Mouse (Mus musculus) layer of hippocampus, postnatal 14 days (tissue): ENCODE results near the gene Gm6588. TPM values are rescaled to one million over a fixed set of nuclear protein-coding genes. Genes with fewer than 3 reads are reported as not detected.
"Not testable (repeated sequence)": the region's sequence is repeated elsewhere in the genome, so short reads cannot be mapped to it uniquely, and the experiment has no call there.

Source experiments
- DNase-seq, 2 experiments: peaks; one replicate each; pipeline ENCODE4 v3.0.0; 2021 to 2022; ENCODE audit warnings: low spot score in 2 of 2, mixed read lengths in 1 of 2
- long read RNA-seq, 2 experiments: library from polyadenylated mRNA; stranded (forward); transcript quantifications; one replicate each; pipeline ENCODE4 v2.0.0; 2021
- total RNA-seq, 2 experiments: library from RNA; stranded (reverse); gene quantifications; 2 replicates each; pipeline ENCODE4 v1.2.3; 2021

Gm6588 gene
- total RNA-seq = not detected
- long read RNA-seq, experiment 1, partial matches to known transcripts = 0 of 1 reads
- long read RNA-seq, experiment 1, other reads (novel, unspliced or antisense) = 1 of 1 reads
- long read RNA-seq, experiment 2 = 0 reads

DNA sequence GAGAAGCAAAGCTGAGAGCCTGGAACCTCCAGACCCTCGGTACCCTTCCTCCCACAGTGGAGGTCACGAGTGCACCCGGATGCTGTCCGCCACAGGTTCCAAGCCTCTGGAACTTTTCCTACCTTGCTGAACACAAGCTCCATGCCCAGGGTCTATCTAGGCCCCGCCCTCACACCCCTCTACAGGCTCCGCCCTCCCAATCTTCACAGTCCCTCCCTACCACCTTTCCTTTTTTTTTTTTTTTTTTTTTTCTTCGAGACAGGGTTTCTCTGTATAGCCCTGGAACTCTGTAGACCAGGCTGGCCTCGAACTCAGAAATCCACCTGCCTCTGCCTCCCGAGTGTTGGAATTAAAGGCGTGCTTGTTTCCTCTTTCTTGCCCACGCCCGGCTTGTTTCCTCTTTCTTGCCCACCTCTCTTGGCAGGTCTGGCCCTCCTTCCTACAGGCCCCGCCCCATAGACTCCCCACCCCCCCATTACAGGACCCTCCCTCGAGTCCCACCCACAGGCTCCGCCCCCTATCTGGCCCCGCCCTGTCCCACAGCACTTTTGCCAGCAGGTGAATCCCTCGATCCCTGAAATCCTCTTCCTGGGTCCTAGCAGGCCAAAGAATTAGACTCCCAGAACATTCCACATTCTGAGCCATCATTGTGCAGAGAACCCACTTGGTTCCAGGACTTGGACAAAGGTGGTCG lies at the start of gene Gm6588:
Gm6588 (plus strand) TSS at position 680 of the 694 bp plus-strand sequence.
- DNase-seq = no peak

DNA sequence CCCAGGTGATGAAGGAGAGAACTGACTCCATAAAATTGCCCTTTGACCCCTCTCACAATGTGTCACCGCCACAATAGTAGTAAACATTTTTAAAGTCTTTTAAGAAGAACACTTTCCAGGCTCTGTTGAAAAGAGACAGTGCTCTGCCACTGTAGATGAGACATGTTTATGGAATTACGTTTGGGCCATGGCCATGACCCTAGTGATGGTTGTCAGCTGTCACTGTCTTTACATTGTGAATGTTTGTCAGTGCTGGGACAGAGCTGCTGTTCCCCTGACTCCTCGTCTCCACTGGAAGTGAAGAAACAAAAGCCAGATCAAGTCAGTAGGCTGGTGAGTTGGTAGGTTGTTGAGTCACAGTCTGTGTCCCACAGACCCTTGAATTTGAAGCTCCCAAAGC lies 46.8 kb upstream of the Gm6588 start:
- DNase-seq = no peak

DNA sequence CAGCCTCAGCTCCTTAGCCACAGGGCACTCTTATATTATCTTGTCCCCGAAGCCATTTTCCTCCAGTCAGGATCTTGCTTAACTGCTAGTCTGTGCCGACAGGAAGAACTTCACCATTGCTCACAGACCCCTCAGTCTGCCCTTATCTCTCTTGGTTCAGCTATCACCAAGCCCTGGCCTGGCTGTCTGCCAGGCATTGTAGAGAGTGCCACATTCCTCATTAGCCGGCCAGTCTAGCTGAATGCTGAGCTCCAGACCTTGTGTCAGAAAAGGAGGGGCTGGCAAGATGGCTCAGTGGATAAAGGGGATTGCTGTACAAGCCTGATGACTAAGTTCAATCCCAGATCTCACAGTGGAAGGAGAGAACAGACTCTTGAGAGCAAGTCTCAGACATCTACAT lies 43.2 kb upstream of the Gm6588 start:
- DNase-seq = no peak

- DNase-seq = no peak
Observed at GRCm38 (mm10) chr5:112409274-112409673, 40.0 kb upstream of the Gm6588 start.

DNA sequence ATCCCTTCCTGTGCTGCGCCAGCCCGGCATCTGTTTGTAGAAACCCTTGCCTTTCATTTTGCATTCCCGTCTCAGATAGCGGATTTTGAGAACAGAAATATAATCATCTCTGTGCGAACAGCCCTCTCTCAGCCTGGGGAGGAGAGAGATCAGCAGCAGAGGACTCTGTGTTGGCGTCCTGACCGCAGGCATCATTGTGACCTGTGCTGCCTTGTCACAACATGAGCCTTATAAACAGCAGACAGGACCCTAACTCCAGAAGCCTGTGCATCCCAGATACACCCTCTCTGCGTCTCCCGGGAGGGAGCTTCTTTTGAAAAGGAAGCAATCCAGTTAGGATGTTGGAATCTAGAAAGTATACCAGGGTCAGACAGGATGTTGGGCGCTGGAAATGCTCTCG lies 38.2 kb upstream of the Gm6588 start:
- DNase-seq = no peak

DNA sequence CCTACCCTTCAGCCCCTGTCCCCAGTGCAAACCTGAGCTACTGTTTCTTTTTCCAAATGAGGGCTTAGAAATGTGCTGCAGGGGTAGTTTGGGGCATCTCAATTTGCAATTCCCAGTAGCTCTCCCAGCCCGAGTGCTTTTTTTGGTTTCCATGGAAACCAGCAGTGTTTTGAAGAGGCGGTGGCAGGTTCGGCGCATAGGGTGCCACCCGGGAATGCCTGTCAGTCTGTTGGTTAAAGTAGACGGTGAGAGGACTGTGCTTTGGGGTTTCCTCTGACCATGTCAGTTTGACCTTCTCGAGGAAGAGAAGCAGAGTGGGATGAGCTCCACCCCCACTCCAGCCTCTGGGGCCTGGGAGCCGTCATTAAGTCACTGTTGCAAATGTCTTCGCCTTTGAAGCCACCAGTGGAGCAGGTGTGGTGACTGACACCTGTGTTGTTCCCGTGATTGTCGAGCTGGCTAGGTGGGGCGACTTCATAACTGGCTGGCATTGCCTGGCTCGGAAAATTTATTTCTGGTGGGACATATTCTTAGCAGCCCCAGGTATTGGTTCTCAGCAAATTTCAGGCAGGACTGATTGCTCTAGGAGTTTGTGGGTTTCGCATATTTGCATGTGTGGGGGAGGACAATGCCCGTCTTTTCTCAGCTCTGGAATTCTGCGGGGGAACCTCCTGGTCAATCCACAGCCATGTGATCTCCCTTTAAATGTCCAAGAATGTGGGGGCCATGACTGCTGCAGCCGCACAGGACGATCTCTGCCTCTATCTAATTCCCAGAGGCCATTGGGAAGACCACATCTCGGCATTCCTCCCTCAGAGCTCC lies 37.5 kb upstream of the Gm6588 start:
- DNase-seq = peak in 1 of 2 experiments; percentile 79

- DNase-seq = not testable (repeated sequence)
Observed at GRCm38 (mm10) chr5:112412781-112413180, 36.4 kb upstream of the Gm6588 start.

DNA sequence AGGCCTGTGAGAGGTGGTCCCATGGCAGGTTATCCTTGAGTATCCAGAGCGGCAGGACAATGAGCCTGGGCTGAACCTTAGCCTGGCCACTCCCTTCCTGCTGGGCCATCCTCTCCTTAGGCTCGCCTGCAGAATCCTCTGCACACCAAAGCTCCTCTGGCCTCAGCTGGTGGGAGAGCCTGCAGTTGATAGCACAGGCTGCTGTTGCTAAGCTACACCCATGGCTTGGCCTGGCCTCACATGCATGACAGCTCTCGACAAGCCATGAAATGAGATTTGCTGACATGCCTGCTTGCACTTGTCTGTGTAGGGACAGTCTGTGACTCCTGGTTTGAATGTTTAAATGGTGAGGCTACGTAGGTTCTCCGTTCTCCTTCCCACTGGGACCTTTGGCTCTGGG lies 32.6 kb upstream of the Gm6588 start:
- DNase-seq = no peak

GRCm38 (mm10) chr5:112418023-112418422 lies 31.2 kb upstream of the Gm6588 start:
- no peak for DNase-seq

DNA sequence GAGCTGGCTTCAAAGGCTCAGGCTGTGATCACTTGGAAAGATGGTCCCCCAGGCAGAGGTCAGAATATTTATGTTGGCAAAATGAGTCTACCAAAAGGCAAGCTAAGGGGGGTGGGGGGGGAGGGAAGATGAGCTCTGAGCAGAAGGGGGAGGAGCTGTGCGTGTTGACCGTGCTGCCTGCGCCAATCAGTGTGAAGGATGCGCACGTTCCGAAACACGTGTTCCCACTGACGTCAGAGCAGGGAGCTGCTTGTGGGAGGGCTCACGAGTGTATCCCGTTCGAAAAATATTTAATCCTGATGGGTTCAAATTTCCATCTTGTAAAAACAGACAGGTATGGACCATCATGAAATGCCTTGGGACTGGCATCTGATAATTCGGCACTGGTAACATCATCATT lies 29.7 kb upstream of the Gm6588 start:
- DNase-seq = no peak

GRCm38 (mm10) chr5:112426635-112427034 lies 22.6 kb upstream of the Gm6588 start:
- no peak for DNase-seq

GRCm38 (mm10) chr5:112427283-112427682 lies 21.9 kb upstream of the Gm6588 start:
- DNase-seq = peak; percentile 63 to 83

DNA sequence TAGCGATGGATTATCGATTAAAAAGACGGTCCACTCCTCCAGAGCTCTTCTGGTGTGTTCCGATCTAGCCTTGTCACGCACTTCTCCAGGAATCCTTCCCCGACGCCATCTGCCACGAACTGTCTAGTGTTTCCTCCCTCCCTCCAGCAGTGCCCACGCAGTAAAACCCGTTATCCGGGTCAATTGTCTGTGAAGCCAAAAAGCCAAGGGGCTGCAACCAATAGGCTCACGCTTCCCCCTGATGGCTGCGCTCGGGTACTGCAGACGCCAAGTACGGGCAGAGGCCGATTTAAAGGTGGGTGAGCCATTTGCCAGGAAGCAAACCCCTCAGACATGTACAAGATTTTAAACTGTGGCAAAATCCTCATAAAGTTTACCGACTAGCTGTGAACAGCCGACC lies 20.3 kb upstream of the Gm6588 start:
- peak; percentile 73 to 75 for DNase-seq

- no peak for DNase-seq
Observed at GRCm38 (mm10) chr5:112431120-112431775, 18.0 kb upstream of the Gm6588 start.

GRCm38 (mm10) chr5:112432033-112432432 lies 17.2 kb upstream of the Gm6588 start:
- peak in 1 of 2 experiments; percentile 54 for DNase-seq

- peak; percentile 86 to 91 for DNase-seq
Observed at GRCm38 (mm10) chr5:112433004-112433403, 16.2 kb upstream of the Gm6588 start.

DNA sequence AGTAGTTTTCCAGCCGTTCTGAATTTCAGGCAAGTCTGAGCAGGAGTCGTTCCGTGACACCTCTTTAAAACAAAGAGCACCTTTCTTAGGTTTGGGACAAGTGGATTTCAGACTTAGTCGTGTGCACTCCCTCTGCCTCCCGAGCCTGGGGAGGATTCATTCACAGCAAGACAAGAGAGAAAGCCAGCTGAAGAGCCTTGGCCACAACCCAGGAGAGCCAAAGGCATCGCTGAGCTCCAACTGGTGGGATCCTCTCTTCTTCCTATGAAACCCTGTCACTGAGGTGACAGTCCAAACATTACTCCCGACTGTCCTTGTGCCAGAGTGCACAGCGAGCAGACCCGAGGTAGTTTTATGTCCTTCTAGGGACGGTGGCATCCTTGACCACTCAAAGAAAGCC lies 10.7 kb upstream of the Gm6588 start:
- DNase-seq = no peak

GRCm38 (mm10) chr5:112453088-112453487 lies 3.9 kb downstream of the Gm6588 start:
- no peak for DNase-seq

DNA sequence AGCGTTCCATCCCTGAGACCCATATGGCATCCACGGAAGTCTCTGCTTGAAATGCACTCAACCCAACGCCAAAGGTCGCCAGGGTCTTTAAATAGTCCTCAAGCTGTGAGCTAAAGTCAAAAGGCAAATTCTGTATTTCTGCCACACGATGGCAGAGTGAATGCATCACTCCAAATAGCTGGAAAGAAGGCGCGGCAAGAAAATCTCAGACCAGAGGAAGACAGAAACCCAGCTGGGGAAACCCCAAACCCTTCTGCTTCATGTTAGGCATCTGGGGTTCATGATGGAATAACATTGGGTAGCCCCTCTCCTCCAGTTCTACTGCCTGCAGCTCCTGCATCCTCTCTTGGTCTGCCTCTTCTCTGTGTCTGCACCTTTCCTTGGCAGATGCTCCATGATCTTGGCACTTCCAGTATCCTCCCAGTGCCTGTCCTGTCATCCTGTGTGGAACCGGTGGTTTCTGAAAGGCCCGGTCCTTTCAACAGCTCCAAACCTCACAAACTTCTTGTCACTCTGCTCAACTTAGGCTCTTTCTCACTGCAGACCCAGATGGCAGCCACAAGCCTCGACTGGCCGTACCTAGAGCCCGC lies 5.8 kb downstream of the Gm6588 start:
- no peak for DNase-seq

DNA sequence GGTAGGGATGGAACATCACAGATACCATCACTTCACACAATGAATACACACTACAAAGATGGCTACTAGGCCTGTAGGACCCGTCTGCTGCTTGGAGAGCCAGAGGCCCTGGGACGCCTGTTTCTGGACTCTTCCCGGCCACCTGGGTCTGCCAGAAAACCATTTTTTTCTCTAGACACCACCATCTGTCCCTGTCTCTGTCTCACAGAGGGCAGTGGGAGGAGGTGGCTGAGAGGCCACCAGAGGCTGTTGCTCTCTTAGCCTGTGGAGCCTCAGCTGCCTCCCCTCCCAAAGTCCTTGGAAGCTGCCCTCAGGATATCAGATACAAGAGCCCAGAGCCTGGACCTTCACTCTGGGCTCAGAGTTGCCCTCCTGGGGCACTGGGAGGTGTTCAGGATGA lies 10.7 kb downstream of the Gm6588 start:
- DNase-seq = no peak

GRCm38 (mm10) chr5:112466331-112466730 lies 17.1 kb downstream of the Gm6588 start:
- DNase-seq = no peak
